15 mouse cellular contexts compared by ENCODE assay signal in the genomic region with DNA sequence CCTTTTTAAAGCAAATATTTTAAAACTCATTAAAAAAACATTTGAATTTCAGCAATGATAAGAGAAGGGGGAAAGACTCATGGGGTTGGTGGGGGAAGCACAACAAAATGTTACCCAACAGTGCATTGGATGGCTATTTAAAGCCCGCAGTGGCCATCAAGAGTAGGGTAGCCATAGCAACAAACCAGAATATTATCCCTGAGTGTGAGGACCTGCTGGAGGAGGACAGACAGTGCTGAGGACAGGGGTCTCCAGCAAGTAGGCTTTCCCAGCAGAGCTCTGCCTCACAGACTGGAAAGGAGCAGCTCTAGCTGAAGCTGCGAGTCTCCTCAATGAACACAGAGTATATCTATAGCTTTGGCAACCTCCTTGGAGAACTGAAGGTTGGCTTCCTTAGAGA.
A peak's percentile ranks its signal among the peaks of the same experiment; 100 is the strongest.
DNase-seq lines count a peak whose midpoint lies in the region; ATAC-seq and TF ChIP-seq lines count a peak whose summit lies in the region.
"Had no signal": no experiment of that assay in that cellular context is flagged by ENCODE, and none has a peak within 500 bp of the region (broad histone marks: within the 10 kb centered on the region; RNA-seq: fewer than 3 reads in every experiment).

No protein-coding gene starts in this region.

- H3K36me3 ChIP-seq in forebrain, postnatal 0 days (ENCODE audit: insufficient read depth), result no peaks in the 10 kb centered on the region
- H3K36me3 ChIP-seq in forebrain, embryonic 12.5 days (replicated peaks), result no peaks in the 10 kb centered on the region
- H3K36me3 ChIP-seq in hindbrain, postnatal 0 days (ENCODE audit: insufficient read depth, low read length), result no peaks in the 10 kb centered on the region
- H3K36me3 ChIP-seq in hindbrain, embryonic 10.5 days, result no peaks in the 10 kb centered on the region
- no peaks in the 10 kb centered on the region for H3K36me3 ChIP-seq in neural tube, embryonic 14.5 days (ENCODE audit: control insufficient read depth, insufficient read depth, low read length)
- H3K36me3 ChIP-seq: embryonic facial prominence, embryonic 13.5 days; heart, embryonic 12.5 days had no signal

- DNase-seq in forebrain, postnatal 0 days, result no peak
- DNase-seq in hindbrain, postnatal 0 days (ENCODE audit: low spot score), result no peak
- no peak for DNase-seq in hindbrain, embryonic 10.5 days (ENCODE audit: low spot score)
- DNase-seq in left cerebral cortex, postnatal 36 days (ENCODE audit: low spot score in 2 of 2), result peak; percentile 9 to 16
- no peak for DNase-seq in left cerebral cortex, adult 8-10 months (ENCODE audit: low spot score in 2 of 2)
- no peak for DNase-seq in neural tube, embryonic 10.5 days (ENCODE audit: extremely low spot score, low spot score)
- DNase-seq: adrenal gland, postnatal 10 days; cerebellum, adult 11 months; gastrocnemius, postnatal 10 days; heart, adult 2 months had no signal

- no peak overlapping the region for H3K4me3 ChIP-seq in forebrain, postnatal 0 days (ENCODE audit: low read depth, low read length)
- H3K4me3 ChIP-seq in forebrain, embryonic 12.5 days (replicated peaks), result no peak overlapping the region
- no peak overlapping the region for H3K4me3 ChIP-seq in hindbrain, postnatal 0 days (ENCODE audit: low read length)
- H3K4me3 ChIP-seq in hindbrain, embryonic 10.5 days, result no peak overlapping the region
- no peak overlapping the region for H3K4me3 ChIP-seq in neural tube, embryonic 14.5 days (ENCODE audit: low read depth, low read length)
- H3K4me3 ChIP-seq: embryonic facial prominence, embryonic 13.5 days; forebrain, embryonic 13.5 days; heart, adult 2 months; heart, embryonic 12.5 days had no signal

- ATAC-seq in forebrain, postnatal 0 days, result peak; percentile 34; the same call in 1 of the 2 replicates
- ATAC-seq in forebrain, embryonic 12.5 days (ENCODE audit: low FRiP score), result no peak
- 0 out of 2 replicates have a peak, but pooled peaks have one; percentile 39 for ATAC-seq in hindbrain, postnatal 0 days
- peak; percentile 46; the same call in 1 of the 2 replicates for ATAC-seq in neural tube, embryonic 14.5 days (ENCODE audit: low read depth)
- ATAC-seq: forebrain, embryonic 13.5 days had no signal

- no peak overlapping the region for H3K4me2 ChIP-seq in forebrain, postnatal 0 days (ENCODE audit: low read depth)
- no peak overlapping the region for H3K4me2 ChIP-seq in forebrain, embryonic 12.5 days
- H3K4me2 ChIP-seq in hindbrain, postnatal 0 days (ENCODE audit: low read depth, low read length), result no peak overlapping the region
- no peak overlapping the region for H3K4me2 ChIP-seq in neural tube, embryonic 14.5 days (ENCODE audit: low read depth, low read length)
- H3K4me2 ChIP-seq: embryonic facial prominence, embryonic 13.5 days; forebrain, embryonic 13.5 days; heart, embryonic 12.5 days had no signal

- no peak overlapping the region for H3K27ac ChIP-seq in forebrain, postnatal 0 days (ENCODE audit: low read depth, low read length)
- H3K27ac ChIP-seq in forebrain, embryonic 12.5 days, result no peak overlapping the region
- peak overlapping the region; percentile 2; the same call in 1 of the 2 replicates for H3K27ac ChIP-seq in hindbrain, postnatal 0 days
- H3K27ac ChIP-seq in hindbrain, embryonic 10.5 days, result no peak overlapping the region
- H3K27ac ChIP-seq in neural tube, embryonic 14.5 days (ENCODE audit: low read depth, low read length), result no peak overlapping the region
- H3K27ac ChIP-seq: embryonic facial prominence, embryonic 13.5 days; forebrain, embryonic 13.5 days; heart, adult 2 months had no signal

- 83% methylated on average over 2 of the region's 2 CpGs for WGBS in forebrain, postnatal 0 days
- 91% methylated on average over 2 of the region's 2 CpGs for WGBS in forebrain, embryonic 12.5 days
- 69% methylated on average over 2 of the region's 2 CpGs for WGBS in hindbrain, postnatal 0 days
- WGBS in hindbrain, embryonic 10.5 days, result 86% methylated on average over 2 of the region's 2 CpGs
- 72% methylated on average over 2 of the region's 2 CpGs for WGBS in neural tube, embryonic 14.5 days

- intact Hi-C loops in left cerebral cortex, postnatal 36 days (cut with DNase I), result no loop called here

- no peak overlapping the region for H3K9ac ChIP-seq in forebrain, postnatal 0 days
- H3K9ac ChIP-seq in forebrain, embryonic 12.5 days, result no peak overlapping the region
- no peak overlapping the region for H3K9ac ChIP-seq in hindbrain, postnatal 0 days (replicated peaks; ENCODE audit: low read length)
- H3K9ac ChIP-seq in neural tube, embryonic 14.5 days (replicated peaks; ENCODE audit: low read depth, low read length), result no peak overlapping the region
- H3K9ac ChIP-seq: embryonic facial prominence, embryonic 13.5 days; forebrain, embryonic 13.5 days; heart, embryonic 12.5 days had no signal

- H3K4me1 ChIP-seq in forebrain, postnatal 0 days (ENCODE audit: insufficient read depth), result no peaks in the 10 kb centered on the region
- no peaks in the 10 kb centered on the region for H3K4me1 ChIP-seq in forebrain, embryonic 12.5 days
- no peaks in the 10 kb centered on the region for H3K4me1 ChIP-seq in hindbrain, postnatal 0 days (ENCODE audit: insufficient read depth, low read length)
- H3K4me1 ChIP-seq in hindbrain, embryonic 10.5 days (replicated peaks), result no peaks in the 10 kb centered on the region
- H3K4me1 ChIP-seq in neural tube, embryonic 14.5 days (ENCODE audit: control insufficient read depth, insufficient read depth, low read length), result no peaks in the 10 kb centered on the region
- H3K4me1 ChIP-seq: embryonic facial prominence, embryonic 13.5 days; forebrain, embryonic 13.5 days had no signal

- H3K27me3 ChIP-seq in forebrain, postnatal 0 days (ENCODE audit: insufficient read depth, low read length), result no peaks in the 10 kb centered on the region
- H3K27me3 ChIP-seq in forebrain, embryonic 12.5 days, result no peaks in the 10 kb centered on the region
- H3K27me3 ChIP-seq in hindbrain, postnatal 0 days (ENCODE audit: insufficient read depth, low read length), result no peaks in the 10 kb centered on the region
- H3K27me3 ChIP-seq in hindbrain, embryonic 10.5 days (ENCODE audit: insufficient read depth, poor library complexity, severe bottlenecking), result no peaks in the 10 kb centered on the region
- no peaks in the 10 kb centered on the region for H3K27me3 ChIP-seq in neural tube, embryonic 14.5 days (ENCODE audit: control insufficient read depth, insufficient read depth, low read length)
- H3K27me3 ChIP-seq: embryonic facial prominence, embryonic 13.5 days; forebrain, embryonic 13.5 days; heart, embryonic 12.5 days had no signal

- H3K9me3 ChIP-seq in forebrain, postnatal 0 days (ENCODE audit: low read length), result no peaks in the 10 kb centered on the region
- no peaks in the 10 kb centered on the region for H3K9me3 ChIP-seq in forebrain, embryonic 12.5 days
- no peaks in the 10 kb centered on the region for H3K9me3 ChIP-seq in hindbrain, postnatal 0 days (ENCODE audit: low read length)
- no peaks in the 10 kb centered on the region for H3K9me3 ChIP-seq in hindbrain, embryonic 10.5 days
- no peaks in the 10 kb centered on the region for H3K9me3 ChIP-seq in neural tube, embryonic 14.5 days (ENCODE audit: control insufficient read depth, low read length)
- H3K9me3 ChIP-seq: embryonic facial prominence, embryonic 13.5 days; forebrain, embryonic 13.5 days; heart, embryonic 12.5 days had no signal

- no peak for TF ChIP-seq CTCF in forebrain, postnatal 0 days (IDR thresholded peaks at IDR 0.05; ENCODE audit: low read depth)
- no peak for TF ChIP-seq CTCF in hindbrain, postnatal 0 days (IDR thresholded peaks at IDR 0.05; ENCODE audit: low read depth)

Comparison
In these comparisons a context has a peak if more than half of its experiments do, and no peak if none do; other contexts are left out.
1. DNase-seq: peak in left cerebral cortex, postnatal 36 days (2 of 2); none in forebrain, postnatal 0 days (single experiment), hindbrain, postnatal 0 days (single experiment), hindbrain, embryonic 10.5 days (single experiment), left cerebral cortex, adult 8-10 months (0 of 2) and neural tube, embryonic 10.5 days (single experiment).